Mouse (Mus musculus) natural killer cell, adult 2 months (primary cell): ENCODE measurements around the gene Mpg.
A peak's percentile ranks its signal among the peaks of the same experiment; 100 is the strongest.

ENCODE experiments used
- DNase-seq, 2 experiments: peaks; one replicate each; pipeline ENCODE4 v3.0.0; 2022; ENCODE audit warnings: low spot score in 2 of 2

Mpg gene

GRCm38 (mm10) chr11:32256566-32256965 lies 30.3 kb downstream of the Mpg start:
- DNase-seq, result no peak

DNA sequence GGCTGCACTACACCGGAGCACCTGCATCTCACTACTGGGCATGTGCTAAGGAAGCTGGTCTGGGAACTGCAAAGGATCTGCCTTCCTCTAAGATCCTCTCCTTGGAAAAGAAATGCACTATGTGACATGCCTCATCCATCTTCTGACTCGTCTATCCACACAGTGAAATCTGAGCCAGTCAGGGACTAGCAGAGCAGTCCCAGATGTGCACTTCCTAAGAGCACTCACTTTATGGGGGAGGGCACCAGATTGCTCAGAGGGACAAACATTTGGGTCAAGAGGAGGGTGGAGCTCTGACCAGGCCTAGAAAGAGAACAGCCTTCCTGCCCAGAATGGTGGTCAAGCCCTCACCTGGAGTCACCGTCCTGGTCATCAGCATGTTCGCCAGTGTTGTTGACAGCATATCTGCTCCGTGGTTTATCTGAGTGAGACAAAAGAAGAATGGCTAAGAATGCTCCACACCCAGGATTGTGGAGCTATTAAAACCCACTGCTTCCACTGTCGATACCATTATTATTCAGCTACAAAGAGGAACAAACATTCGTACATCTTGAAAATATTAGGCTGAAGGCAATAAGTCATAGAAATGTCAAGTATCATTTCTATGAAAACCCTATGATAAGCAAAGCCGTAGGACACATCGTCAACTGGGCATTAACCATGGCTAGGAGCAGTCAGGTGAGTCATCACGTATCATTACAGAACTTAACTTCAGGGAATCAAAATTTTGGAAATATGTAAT lies 36.5 kb downstream of the Mpg start:
- no peak for DNase-seq

GRCm38 (mm10) chr11:32265117-32265738 lies 38.9 kb downstream of the Mpg start:
- no peak for DNase-seq

- DNase-seq, result no peak
Measured at GRCm38 (mm10) chr11:32266194-32266593, 39.9 kb downstream of the Mpg start.

GRCm38 (mm10) chr11:32266776-32267175 lies 40.5 kb downstream of the Mpg start:
- no peak for DNase-seq

DNA sequence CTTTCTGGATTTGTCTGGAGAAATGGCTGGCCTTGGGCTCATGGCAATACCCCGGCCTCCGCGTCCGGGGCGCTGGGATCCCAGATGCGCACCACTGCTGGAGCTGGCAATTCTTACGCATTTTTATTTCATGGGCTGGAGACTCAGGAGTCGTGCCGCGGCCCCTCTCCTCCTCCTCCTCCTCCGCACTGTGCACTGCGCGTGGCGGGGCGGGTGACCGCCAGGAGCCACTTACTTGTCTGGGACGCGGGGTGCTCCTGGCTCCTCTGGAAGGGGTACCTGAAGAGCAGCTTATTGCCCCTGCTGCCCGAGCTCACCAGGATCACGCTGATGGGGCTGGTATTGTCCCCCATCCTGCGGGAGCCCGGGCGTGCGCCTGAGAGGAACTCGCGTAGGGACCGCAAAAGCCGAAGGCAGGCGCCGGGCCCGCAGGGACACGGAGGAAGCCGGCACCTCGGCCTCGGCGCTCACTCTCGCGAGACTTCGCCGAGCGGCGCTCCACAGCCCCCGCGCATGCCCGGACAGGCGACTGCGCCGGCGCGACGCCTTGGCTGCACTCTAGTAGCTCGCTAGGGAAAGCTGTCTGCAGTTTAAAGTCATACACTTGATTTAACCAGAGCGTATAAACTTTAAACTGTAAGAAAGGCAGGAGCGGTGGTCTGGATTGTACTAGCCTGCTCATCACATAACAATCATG lies 41.0 kb downstream of the Mpg start, which contains the start of gene Nprl3:
Gene Nprl3 (minus strand): TSS at position 520 of the 697 bp plus-strand sequence.
- peak; percentile 92 to 94 for DNase-seq

DNA sequence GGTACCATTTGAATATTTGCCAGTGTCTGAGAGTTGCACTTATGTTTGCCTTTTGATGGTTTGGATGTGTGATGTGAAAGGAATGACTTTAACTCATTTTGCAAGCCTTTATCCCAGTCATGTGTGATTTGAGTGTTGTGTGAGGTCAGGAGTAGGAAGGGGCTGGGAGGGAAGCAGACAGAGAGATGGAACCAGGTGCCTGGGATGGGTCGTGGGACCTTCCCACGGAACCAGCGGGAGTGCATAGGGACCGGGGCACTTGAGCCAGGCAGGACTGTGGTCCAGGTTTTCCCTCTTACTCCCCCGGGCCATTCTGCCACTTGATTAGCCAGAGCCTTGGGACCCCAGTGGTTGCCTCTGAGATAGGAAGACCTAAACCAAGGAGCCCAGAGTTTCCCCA lies 41.7 kb downstream of the Mpg start:
- DNase-seq, result no peak

DNA sequence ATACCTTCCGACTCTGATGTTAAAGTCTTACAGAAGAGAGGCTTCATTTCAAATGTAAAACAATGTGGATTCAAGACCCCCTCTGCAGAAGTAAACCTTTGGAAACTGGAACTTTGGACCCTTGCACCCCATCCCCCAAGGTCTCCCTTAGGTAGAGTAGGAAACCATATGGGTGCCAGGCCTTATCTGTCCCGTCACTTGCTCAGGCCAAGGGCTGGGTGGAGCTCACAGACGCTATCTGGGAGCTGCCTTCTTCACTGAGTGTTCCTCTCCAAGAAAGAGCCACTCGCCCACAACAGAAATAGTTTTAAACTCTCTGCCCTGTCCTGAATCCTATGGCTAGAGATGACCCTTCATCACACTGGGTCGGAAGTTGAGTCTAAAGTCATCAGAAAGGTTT lies 42.6 kb downstream of the Mpg start:
- DNase-seq, result no peak

- DNase-seq, result no peak
Measured at GRCm38 (mm10) chr11:32271178-32271577, 44.9 kb downstream of the Mpg start.

DNA sequence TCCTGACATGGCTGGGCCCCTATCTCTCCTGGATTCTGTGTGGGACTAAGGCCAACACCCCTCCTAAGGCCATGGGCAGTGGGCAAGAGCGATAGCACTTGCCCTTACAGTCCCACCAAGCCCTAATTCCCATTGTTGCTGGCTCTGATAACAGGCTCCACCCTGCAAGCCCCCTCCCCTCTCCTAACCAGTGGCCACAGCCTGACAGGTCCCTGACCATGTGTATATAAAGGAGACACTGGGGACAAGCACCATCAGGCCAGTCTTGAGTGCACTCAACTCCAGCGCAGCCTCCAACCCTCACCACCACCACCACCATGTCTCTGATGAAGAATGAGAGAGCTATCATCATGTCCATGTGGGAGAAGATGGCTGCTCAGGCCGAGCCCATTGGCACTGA lies 50.0 kb downstream of the Mpg start, which contains the start of gene Hba-x:
Gene Hba-x (plus strand): TSS at position 54 of the 400 bp plus-strand sequence.
- DNase-seq, result no peak

GRCm38 (mm10) chr11:32277736-32278457 lies 51.6 kb downstream of the Mpg start:
- DNase-seq, result no peak

DNA sequence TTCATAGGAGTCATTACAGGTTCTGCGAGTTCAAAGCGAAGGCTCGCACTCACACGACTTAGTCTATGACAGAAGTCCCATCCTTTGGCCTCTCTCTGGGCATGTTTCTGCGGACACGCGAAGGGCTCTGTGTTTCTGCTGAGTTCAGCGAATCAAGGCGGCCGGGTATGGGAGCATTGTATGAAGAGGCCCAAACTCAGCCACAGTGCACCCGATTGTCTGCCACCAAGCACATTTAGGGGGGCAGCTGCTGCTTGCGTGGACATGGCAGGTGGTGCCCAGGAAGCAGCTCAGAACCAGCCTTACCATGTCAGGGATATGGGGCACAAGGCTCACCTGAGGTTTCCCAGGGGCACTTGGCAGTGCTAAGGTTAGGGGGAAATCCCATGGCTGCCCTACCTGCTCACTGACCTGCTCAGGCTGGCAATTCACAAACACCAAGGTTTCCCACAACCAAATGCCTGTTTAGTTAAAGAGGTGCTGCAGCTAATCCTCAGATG lies 52.2 kb downstream of the Mpg start:
- DNase-seq, result no peak

DNA sequence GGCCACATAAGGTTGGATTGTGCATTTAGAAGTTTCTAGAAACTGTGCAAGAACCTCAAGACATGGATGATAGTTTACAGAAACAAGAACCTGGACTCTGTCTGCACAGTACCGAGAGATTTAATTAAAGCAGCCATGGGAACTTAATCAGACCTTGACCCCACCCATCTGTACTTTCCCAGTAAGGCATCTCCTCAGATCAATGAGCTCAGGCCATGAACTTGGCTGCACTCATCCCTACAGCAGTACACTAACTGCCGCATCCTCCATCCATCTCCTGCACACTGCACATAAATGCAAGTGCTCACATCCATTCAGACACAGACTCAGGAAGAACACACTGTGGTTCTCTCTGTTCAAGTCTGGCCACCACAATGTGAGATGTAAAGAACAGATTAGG lies 54.3 kb downstream of the Mpg start:
- no peak for DNase-seq

DNA sequence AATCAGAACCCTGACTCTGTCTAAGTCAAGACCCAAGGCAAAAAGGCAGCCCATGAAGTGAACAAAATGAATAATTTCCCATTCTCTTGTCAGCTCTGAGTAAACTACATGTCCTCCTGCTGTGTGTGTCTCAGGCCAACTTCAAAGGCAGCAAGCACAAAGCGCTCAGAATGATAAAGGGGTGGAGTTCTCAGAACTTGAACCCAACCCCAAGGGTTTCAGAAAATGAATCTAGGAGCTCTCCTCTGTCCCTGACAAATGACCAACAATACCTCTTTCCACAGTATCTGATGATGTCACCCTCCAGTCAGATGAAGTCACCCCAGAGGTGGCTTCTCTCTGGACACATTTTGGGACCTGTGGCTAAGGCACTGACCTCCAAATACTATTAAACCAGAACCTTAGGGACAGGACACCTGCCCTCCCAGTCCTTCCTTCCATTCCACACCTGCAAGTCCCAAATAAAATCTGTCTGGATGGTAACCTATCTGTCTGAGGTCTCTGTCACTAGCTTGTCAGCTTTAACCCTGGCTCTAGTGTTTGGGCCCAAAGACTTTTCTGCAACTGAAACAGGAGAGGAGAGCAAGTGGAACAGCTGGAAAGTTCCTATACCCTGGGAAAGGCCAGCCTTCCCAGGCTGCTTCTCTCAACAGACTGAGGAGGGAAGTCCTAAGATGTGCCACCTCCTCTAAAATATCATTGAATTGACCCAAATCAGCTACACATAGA lies 55.3 kb downstream of the Mpg start:
- no peak for DNase-seq
